Mouse (Mus musculus) layer of hippocampus, adult 8-10 months (tissue): ENCODE results near the gene Rpl36al. TPM values are rescaled to one million over a fixed set of nuclear protein-coding genes. Genes with fewer than 3 reads are reported as not detected.
"Not testable (repeated sequence)": the region's sequence is repeated elsewhere in the genome, so short reads cannot be mapped to it uniquely, and the experiment has no call there.

Experiments
- DNase-seq, 2 experiments: peaks; one replicate each; pipeline ENCODE4 v3.0.0; 2022; ENCODE audit warnings: low spot score in 2 of 2
- total RNA-seq, 4 experiments: library from RNA; stranded (reverse); gene quantifications; 2 replicates each; pipeline ENCODE4 v1.2.4; 2022

The Rpl36al gene
- total RNA-seq, 4 experiments from 2014 or later: 153 to 207 (median 179) TPM

DNA sequence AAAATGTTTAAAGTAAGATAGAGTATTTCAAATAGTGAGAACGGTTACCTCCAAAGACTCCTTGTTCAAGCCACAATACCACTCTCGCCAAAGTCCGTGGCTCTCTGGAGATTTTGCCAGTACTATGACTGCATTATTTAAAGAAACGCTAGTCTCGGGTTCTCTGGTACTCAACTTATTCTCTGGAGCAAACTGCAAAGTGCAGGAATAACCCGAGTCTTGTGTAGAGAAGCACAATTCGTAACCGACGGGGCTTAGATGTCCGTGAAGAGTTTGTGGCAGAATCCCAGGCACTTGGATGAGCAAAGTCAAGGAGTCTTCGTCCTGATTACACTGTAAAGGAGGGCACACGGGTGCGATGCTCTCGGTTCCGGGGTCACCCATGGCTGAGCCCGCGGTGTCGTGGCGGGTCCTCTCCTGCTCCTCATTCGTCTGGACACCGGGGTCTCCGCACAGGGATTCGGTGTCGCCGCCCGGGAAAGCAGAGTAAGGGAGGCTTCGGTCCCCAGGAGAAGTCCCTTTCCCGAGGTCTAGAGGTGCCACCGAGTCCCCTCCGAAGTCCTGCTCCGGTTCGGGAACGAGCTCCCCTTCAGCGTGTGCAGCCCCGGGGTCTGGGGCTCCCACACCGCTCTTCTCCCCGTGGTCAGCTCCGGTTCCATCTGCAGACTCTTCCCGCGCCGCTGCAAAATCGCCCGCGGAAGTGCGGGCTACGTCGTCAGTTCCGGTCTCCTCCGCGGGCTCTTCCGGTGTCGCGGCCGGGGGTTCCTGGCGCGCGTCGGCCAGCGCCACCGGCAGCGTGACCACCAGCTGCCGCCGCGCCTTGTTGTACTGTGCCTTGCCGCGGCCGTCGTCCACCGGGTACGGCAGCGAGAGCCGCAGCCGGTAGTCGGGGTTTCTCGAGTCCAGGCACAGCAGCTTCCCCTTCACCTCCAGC, 12.8 kb upstream of the Rpl36al start, which contains the start of gene Gm49383:
Gene Gm49383 (minus strand): TSS at position 661 of the 934 bp plus-strand sequence.
- DNase-seq: peak; percentile 50 to 58

DNA sequence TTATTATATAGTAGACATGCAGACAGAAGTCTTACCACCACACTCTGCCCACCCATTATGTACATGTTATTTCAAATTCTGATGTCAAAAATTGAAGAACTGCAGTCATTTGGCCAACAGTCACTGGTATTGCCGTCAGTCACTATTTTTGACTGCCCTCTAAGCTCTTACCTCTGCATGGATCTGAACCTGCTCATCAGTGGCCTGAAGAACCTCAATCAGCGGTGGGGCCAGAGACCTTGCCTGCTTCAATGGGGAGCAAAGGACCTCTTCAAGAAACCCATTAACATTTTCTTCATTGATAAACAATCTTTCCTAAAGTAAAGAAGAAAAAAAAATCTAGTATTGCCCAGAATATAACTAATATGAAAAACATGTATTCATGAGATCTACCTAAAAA, 8.8 kb upstream of the Rpl36al start:
- no peak for DNase-seq

DNA sequence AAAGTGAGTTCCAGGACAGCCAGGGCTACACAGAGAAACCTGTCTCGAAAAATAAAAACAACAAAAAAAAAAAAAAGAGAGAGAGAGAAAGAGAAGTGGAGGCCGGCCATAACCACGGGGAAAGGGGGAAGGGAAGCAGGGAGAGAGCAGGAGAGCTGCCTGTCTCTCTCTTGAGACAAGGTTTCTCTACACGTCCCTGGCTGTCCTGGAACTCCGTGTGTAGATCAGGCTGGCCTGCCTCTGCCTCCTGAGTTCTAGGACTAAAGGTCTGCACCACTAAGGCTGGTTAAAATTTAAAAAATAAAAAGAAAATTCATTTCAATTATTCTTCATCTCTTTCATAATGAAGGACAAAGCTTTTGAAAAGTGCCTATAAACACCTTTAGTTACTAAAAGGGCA, 7.5 kb upstream of the Rpl36al start:
- no peak for DNase-seq

DNA sequence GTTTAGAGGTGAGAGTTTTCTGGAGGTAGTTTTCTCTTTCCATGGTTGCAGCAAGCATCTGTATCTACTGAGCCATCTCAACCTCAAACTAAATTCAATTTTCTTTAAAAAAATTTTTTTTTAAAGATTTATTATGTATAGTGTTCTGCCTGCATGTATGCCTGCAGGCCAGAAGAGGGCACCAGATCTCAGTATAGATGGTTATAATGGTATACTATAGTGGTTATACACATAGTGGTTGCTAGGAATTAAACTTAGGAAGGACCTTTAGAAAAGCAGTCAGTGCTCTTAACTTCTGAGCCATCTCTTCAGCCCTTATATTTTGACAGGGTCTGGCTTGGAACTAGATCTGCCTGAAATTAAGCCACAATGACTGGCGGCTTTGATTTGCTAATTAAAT, 6.6 kb upstream of the Rpl36al start:
- DNase-seq: no peak

DNA sequence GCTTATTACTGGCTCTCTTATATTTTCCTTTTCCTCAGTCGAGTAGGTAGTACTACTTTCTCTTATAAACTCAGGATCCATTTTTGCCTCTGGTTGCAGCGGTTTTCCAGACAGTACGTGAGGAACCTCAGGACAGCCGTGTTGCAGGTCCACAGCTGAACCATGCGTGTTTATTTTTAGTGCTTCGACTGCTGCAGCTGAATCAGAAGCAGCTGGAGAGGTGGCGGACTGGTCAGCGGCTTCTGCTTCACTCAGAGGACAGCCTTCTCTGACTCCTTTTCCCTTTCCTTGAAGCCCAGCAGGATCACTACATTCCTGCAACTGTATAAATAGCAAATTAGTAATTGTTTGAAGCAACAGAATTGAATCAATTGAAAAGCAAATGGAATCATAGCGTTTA, 6.2 kb upstream of the Rpl36al start:
- DNase-seq: no peak

DNA sequence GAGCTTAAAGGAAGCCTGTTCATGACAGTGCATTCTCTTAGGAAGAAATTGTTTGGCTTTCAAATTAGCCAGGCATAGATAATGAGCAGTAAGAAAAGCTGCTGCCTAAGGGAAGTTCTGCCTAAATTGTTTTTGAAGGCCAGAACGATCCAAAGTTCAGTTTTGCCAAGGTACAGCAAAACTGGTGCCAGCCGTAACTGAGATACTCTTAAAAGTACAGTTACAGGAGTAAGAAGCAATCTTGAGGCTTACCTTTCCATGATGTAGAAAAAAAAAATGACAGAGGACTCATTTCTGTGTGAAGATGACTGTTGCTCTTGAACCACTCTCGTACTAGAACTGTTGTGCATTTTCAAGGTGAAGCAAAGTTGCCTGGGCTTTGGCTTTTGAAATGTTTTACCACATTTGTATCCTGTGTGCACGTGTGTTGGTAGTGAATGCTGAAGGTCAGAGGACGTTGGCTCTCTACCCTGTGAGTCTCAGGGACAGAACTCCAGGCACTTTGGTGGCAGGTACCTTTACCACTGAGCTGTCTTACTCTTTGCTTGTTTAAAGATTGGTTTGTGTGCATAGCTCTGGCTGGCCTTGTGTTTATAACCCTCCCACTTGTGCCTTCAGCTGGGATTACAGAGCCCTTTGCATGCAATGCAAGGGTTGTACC, 3.1 kb upstream of the Rpl36al start:
- DNase-seq: no peak

DNA sequence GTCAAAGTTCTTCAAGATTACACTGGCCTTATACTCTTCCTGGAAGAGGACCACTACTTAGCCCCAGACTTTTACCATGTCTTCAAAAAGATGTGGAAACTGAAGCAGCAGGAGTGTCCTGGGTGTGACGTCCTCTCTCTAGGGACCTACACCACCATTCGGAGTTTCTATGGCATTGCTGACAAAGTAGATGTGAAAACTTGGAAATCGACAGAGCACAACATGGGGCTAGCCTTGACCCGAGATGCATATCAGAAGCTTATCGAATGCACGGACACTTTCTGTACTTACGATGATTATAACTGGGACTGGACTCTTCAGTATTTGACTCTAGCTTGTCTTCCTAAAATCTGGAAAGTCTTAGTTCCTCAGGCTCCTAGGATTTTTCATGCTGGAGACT, 1.5 kb upstream of the Rpl36al start:
- no peak for DNase-seq

DNA sequence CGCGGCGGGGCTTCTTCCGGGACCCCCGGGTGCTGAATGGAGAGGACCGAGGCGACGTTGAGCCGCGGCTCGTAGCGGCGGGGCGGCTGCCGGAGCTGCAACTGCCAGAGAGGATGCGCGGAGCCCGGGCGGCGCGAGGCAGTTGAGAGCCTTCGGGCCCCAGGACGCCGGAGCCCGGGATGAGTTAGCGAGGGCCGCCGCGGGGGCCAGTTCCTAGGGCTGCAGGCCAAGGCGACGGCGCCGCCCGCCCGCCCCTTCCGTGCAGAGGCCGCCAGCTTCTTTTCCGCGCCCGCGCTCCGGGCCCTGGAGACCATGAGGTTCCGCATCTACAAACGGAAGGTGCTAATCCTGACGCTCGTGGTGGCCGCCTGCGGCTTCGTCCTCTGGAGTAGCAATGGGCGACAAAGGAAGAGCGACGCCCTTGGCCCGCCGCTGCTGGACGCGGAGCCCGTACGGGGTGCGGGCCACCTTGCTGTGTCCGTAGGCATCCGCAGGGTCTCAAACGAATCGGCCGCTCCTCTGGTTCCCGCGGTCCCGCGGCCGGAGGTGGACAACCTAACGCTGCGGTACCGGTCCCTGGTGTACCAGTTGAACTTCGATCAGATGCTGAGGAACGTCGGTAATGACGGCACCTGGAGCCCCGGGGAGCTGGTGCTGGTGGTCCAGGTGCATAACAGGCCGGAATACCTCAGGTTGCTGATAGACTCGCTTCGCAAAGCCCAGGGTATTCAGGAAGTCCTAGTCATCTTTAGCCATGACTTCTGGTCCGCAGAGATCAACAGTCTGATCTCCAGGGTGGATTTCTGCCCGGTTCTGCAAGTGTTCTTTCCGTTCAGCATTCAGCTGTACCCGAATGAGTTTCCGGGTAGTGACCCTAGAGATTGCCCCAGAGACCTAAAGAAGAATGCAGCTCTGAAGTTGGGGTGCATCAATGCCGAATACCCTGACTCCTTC, 736 bp upstream of the Rpl36al start:
- peak in 1 of 2 experiments; percentile 32 for DNase-seq

DNA sequence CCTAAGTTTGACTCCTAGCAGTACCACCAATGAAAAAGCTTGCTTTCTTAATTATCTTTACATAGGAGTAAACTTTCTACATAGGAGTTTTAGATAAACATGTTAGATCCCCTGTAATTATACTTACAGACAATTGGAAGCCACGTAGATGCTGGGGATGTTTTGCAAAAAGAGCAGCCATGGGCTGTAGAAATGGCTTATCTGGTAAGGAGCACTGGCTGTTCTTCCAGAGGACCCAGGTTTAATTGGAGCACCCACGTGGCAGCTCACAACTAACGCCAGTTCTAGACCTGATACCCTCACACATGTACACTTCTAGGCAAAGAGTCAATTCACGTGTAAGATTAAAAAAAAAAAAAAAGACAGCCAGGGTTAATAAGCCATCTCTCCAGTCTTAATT, 2.1 kb downstream of the Rpl36al start:
- no peak for DNase-seq

DNA sequence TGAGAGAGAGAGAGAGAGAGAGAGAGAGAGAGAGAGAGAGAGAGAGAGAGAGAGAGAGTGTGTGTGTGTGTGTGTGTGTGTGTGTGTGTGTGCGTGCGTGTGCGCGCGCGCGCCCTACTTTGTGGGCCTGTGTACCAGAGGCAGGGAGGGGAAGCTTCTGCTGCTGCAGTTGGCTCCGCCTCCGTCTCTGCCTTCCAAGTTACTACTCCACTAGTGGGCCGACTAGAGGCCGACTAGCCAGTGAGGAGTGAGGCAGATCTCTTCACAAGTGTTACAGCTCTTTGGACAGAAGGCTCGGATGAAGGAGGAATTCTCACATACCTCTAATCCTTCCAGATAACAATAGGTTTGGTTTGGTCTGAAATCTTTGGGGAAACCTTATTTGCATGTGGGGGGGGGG, 4.5 kb downstream of the Rpl36al start:
- DNase-seq: no peak

DNA sequence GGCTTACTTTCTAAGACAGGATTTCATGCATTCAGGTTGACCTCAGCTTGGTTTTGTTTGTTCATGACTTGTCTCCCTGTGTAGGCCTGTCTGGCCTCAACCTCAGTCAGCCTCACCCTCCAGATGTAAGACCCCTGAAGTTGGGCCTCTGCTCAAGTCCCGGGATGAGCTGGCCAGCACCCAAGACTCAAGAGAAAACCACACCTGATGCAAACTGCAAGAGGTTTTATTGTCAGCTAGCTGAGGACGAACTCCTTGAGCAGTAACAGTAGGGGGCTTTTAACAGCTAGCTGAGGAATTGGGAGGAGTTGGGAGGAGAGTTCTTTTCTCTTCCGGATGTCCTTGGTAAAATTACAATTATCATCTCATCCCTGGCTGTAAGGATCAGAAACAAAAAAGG, 6.4 kb downstream of the Rpl36al start:
- no peak for DNase-seq

DNA sequence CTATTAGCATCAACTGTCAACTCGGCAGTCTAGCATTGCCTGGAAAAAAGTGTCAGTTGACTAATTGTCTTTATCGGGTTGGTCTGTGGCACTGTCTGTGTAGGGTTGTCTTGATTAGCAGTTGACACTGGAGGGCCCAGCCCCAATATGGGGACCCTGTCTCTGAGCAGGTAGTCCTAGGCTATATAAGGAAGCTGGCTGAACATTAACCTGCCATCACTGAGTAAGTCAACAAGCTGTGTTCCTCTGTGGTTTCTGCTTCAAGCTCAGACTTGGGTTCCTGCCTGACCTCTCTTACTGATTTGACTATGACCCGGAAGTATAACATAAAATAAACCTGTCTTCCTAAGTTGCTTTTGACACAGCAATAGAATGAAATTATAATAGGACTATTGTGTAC, 7.9 kb downstream of the Rpl36al start:
- no peak for DNase-seq

DNA sequence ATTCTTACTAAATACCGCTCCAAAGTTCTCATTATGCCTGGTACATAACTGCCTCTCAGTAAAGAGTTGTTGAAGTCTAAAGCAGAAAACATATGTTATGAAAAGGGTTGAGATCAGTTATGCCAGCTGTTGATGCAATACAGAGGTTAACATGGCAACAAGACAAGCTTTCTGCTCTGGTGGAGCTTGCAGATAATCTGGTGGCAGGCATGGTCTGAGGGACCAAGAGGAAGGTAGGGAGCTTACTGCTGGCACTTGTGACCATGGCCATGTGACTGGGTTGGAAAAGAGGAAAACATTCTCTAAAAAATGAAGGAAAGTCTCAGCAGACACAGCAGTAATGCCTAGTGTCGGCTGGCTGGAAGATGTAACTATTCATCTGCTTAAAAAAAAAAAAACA, 12.6 kb downstream of the Rpl36al start:
- DNase-seq: no peak

DNA sequence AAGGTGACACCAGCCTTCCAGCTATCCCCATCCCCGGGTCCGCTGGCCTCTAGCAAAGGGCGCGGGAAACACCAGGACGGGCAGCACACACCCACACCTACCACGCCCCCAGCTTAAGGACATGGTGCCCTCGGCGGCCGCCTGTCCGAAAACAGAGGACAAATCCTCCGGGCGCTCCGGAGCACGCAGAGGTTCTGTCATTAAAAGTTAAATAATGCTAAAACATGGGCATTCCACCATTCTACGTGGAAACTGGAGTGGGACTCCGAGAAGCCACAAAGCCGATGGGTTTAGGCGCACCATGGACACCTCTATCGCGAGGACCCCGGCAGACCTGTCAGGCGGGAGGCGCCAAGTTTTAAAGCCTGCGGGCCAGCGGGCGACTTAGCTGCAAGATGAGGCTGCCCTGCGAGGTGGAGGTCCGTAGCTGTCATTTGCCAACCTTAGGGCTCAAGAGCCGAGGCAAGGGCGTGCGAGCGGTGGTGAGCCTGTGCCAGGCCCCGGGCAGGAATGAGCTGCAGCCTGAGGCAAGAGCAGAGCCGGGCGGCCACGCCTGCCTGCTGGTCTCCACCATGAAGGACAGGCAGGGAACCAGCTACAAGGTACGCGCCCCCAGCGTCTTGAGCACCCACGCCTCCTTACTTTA, 15.3 kb downstream of the Rpl36al start, which contains the start of gene Lrr1:
Gene Lrr1 (plus strand): TSS at position 354 of the 646 bp plus-strand sequence.
- DNase-seq: peak; percentile 72 to 90

DNA sequence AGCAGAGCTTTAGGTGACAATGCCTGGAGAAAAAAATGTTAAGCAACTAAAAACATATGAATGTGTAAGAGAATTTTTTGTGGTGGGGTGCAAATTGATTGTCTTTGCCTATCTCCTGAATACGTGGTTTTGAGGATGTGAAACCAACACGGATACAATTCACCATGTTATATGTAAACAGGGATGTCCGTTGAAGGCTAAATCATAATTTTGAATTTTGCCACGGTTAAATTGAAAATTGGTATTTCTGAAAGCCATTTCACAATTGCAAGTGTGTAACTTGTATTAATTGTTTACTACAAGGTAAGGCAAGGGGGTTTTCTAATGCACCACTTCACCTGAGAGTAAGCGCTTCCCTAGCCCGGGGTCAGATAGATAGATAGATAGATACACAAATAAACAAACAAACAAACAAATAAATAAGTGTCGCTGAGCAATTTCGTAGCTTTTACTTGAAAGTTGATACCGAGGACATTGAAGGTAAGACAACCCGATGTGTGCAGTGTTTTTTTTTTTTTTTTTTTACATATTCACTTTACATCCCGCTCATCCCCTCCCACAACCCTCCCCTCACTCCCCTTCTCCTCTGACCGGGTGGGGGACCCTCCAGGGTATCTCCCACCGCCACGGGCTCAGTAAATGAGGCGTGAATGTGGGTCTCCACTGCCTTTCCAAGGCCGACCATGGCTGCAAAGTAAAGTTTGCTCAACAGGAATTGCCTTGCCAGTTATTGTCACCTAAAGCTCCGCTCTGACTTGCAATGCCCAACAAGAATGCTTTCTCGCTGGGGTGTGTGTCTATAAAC, 16.0 kb downstream of the Rpl36al start:
- DNase-seq: no peak

DNA sequence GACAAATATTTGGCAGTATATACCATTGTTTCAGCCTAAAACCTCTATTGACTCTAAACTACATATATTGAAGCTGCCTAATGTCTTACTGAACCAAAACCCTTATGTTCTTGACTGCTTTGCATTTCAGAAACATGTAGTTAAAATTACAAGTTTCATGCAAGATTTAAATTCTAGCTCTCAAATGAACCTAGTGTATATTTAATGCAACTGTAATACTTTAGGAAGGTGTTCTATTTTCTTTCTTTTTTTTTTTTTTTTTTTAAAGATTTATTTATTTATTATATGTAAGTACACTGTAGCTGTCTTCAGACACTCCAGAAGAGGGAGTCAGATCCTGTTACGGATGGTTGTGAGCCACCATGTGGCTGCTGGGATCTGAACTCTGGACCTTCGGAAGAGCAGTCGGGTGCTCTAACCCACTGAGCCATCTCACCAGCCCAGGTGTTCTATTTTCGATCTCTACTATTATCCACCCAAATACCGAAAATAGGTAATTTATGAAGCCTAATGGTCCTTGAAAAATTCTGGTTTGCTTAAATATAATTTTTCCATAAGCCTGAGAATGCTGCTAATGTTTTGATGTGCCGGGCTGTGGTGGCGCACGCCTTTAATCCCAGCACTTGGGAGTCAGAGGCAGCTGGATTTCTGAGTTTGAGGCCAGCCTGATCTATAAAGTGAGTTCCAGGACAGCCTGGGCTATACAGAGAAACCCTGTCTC, 16.9 kb downstream of the Rpl36al start:
- DNase-seq: not testable (repeated sequence)

DNA sequence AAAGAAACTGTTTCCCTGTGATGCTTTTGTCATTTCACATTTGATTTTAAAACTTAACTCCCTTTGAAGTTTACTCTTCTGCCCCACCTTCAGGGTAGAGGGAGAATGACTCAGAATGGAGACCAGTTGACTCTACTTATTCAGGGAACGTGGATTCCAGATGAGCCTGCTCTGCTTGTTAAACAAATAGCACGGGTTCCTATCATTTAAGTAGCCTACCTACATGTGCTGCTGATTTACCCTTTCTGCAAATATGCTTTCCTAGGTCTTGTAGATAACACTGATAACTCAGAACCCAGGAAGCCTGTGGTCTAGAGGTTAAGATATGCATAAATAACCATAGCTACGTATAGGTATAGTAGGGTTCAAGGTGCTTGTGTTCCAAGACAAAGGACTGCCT, 19.0 kb downstream of the Rpl36al start:
- DNase-seq: no peak

DNA sequence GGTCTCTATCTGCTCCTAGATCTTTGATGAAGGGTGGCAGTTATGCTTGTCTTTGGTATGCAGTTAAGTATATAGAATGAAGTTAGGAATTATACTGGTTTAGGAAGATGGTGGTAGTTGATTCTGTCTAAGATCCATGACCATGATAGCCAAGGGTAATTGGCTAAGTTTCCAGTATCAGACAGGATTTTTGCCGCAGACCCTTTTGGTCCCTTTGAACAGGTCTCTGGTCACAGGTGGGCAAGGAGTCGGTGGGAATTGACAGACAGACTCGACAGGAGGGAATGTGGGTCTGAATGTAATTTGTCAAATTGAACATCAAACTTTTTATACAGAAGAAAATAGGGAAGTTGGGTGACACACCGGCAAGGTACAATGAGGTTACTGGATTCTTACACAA, 20.3 kb downstream of the Rpl36al start:
- not testable (repeated sequence) for DNase-seq

DNA sequence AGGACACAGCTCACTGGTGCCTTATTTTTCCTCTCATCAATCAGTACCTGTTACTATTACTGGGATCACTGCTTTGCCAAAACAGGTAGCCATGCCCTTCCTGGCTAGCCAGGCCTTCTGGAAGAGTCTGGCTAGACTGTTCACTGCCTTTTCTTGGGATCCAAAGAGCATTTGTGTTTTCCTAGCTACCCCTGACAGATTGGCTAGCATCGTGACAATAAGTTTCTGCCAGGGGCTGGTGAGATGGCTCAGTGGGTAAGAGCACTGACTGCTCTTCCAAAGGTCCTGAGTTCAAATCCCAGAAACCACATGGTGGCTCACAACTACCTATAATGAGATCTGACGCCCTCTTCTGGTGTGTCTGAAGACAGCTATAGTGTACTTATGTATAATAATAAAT, 23.2 kb downstream of the Rpl36al start:
- not testable (repeated sequence) for DNase-seq
